Mouse (Mus musculus): ENCODE results near the gene Zbtb34. TPM values are rescaled to one million over a fixed set of nuclear protein-coding genes. Genes with fewer than 3 reads are reported as not detected.

The Zbtb34 gene
- polyA plus RNA-seq, 1 experiment from 2014 or later, result 9.3 TPM

- Histone ChIP-seq H3K4me2 (ENCODE audit: low read depth, low read length) (no peak overlapping the region), H3K36me3 (ENCODE audit: control insufficient read depth, insufficient read depth, low read length) (peaks cover 22% of the 10 kb centered on the region)
- 94% methylated on average over 1 of the region's 1 CpGs for WGBS
Observed at GRCm38 (mm10) chr2:33461066-33461465, 29.9 kb upstream of the Zbtb34 start.

GRCm38 (mm10) chr2:33459660-33460059, 28.5 kb upstream of the Zbtb34 start:
- H3K9ac ChIP-seq (ENCODE audit: low read length), result no peak overlapping the region
- WGBS, result 82% methylated on average over 4 of the region's 4 CpGs
- no peak overlapping the region for H3K4me2 ChIP-seq (ENCODE audit: low read depth, low read length)
- H3K4me3 ChIP-seq (ENCODE audit: low read length), result no peak overlapping the region
- H3K36me3 ChIP-seq (ENCODE audit: control insufficient read depth, insufficient read depth, low read length), result peaks cover 22% of the 10 kb centered on the region
- no peak for ATAC-seq (ENCODE audit: low read depth)
- peaks cover 5% of the 10 kb centered on the region; the same call in 1 of the 2 replicates for H3K4me1 ChIP-seq (replicated peaks; ENCODE audit: control insufficient read depth, insufficient read depth, low read length)
- H3K27ac ChIP-seq (ENCODE audit: low read length), result no peak overlapping the region
- H3K27me3 ChIP-seq (ENCODE audit: control insufficient read depth, insufficient read depth, low read depth, low read length), result no peaks in the 10 kb centered on the region
- H3K9me3 ChIP-seq (ENCODE audit: control insufficient read depth, low read length), result no peaks in the 10 kb centered on the region

More at GRCm38 (mm10) chr2:33461066-33461465, 29.9 kb upstream of the Zbtb34 start:
- peaks cover 8% of the 10 kb centered on the region for H3K4me1 ChIP-seq (replicated peaks; ENCODE audit: control insufficient read depth, insufficient read depth, low read length)
- no peak overlapping the region for H3K4me3 ChIP-seq (ENCODE audit: low read length)
- no peak overlapping the region for H3K9ac ChIP-seq (ENCODE audit: low read length)
- no peak overlapping the region for H3K27ac ChIP-seq (ENCODE audit: low read length)
- ATAC-seq (ENCODE audit: low read depth), result no peak
- no peaks in the 10 kb centered on the region for H3K9me3 ChIP-seq (ENCODE audit: control insufficient read depth, low read length)
- H3K27me3 ChIP-seq (ENCODE audit: control insufficient read depth, insufficient read depth, low read depth, low read length), result no peaks in the 10 kb centered on the region

GRCm38 (mm10) chr2:33456696-33457095, 25.6 kb upstream of the Zbtb34 start:
- no peak overlapping the region for H3K4me3 ChIP-seq (ENCODE audit: low read length)
- no peak for ATAC-seq (ENCODE audit: low read depth)
- no peaks in the 10 kb centered on the region for H3K27me3 ChIP-seq (ENCODE audit: control insufficient read depth, insufficient read depth, low read depth, low read length)
- peaks cover 16% of the 10 kb centered on the region for H3K36me3 ChIP-seq (ENCODE audit: control insufficient read depth, insufficient read depth, low read length)
- peaks cover 5% of the 10 kb centered on the region; the same call in 1 of the 2 replicates for H3K4me1 ChIP-seq (replicated peaks; ENCODE audit: control insufficient read depth, insufficient read depth, low read length)
- H3K27ac ChIP-seq (ENCODE audit: low read length), result no peak overlapping the region
- no peaks in the 10 kb centered on the region for H3K9me3 ChIP-seq (ENCODE audit: control insufficient read depth, low read length)
- no peak overlapping the region for H3K4me2 ChIP-seq (ENCODE audit: low read depth, low read length)
- H3K9ac ChIP-seq (ENCODE audit: low read length), result no peak overlapping the region
- 71% methylated on average over 3 of the region's 3 CpGs for WGBS

- Histone ChIP-seq H3K4me3 (ENCODE audit: low read length) (no peak overlapping the region), H3K36me3 (ENCODE audit: control insufficient read depth, insufficient read depth, low read length) (peaks cover 14% of the 10 kb centered on the region), H3K27me3 (ENCODE audit: control insufficient read depth, insufficient read depth, low read depth, low read length) (no peaks in the 10 kb centered on the region), H3K4me2 (ENCODE audit: low read depth, low read length) (no peak overlapping the region), H3K27ac (ENCODE audit: low read length) (no peak overlapping the region), H3K4me1 (replicated peaks; ENCODE audit: control insufficient read depth, insufficient read depth, low read length) (peaks cover 6% of the 10 kb centered on the region), H3K9ac (ENCODE audit: low read length) (no peak overlapping the region), H3K9me3 (ENCODE audit: control insufficient read depth, low read length) (no peaks in the 10 kb centered on the region)
- no peak for ATAC-seq (ENCODE audit: low read depth)
- 87% methylated on average over 5 of the region's 5 CpGs for WGBS
Observed at GRCm38 (mm10) chr2:33456242-33456641, 25.1 kb upstream of the Zbtb34 start.

GRCm38 (mm10) chr2:33455350-33455749, 24.2 kb upstream of the Zbtb34 start:
- no peak overlapping the region for H3K27ac ChIP-seq (ENCODE audit: low read length)
- peaks cover 9% of the 10 kb centered on the region for H3K4me1 ChIP-seq (replicated peaks; ENCODE audit: control insufficient read depth, insufficient read depth, low read length)
- no peak overlapping the region for H3K9ac ChIP-seq (ENCODE audit: low read length)
- no peak overlapping the region for H3K4me2 ChIP-seq (ENCODE audit: low read depth, low read length)
- no peak for ATAC-seq (ENCODE audit: low read depth)
- no peaks in the 10 kb centered on the region for H3K9me3 ChIP-seq (ENCODE audit: control insufficient read depth, low read length)
- peaks cover 16% of the 10 kb centered on the region for H3K36me3 ChIP-seq (ENCODE audit: control insufficient read depth, insufficient read depth, low read length)
- H3K27me3 ChIP-seq (ENCODE audit: control insufficient read depth, insufficient read depth, low read depth, low read length), result no peaks in the 10 kb centered on the region
- no peak overlapping the region for H3K4me3 ChIP-seq (ENCODE audit: low read length)
- WGBS, result 60% methylated on average over 3 of the region's 3 CpGs

GRCm38 (mm10) chr2:33454816-33455215, 23.7 kb upstream of the Zbtb34 start:
- Histone ChIP-seq H3K4me1 (replicated peaks; ENCODE audit: control insufficient read depth, insufficient read depth, low read length) (peaks cover 9% of the 10 kb centered on the region), H3K27ac (ENCODE audit: low read length) (no peak overlapping the region), H3K9me3 (ENCODE audit: control insufficient read depth, low read length) (no peaks in the 10 kb centered on the region), H3K36me3 (ENCODE audit: control insufficient read depth, insufficient read depth, low read length) (peaks cover 12% of the 10 kb centered on the region), H3K9ac (ENCODE audit: low read length) (no peak overlapping the region), H3K4me3 (ENCODE audit: low read length) (no peak overlapping the region), H3K4me2 (ENCODE audit: low read depth, low read length) (no peak overlapping the region), H3K27me3 (ENCODE audit: control insufficient read depth, insufficient read depth, low read depth, low read length) (no peaks in the 10 kb centered on the region)
- WGBS, result 84% methylated on average over 8 of the region's 8 CpGs
- no peak for ATAC-seq (ENCODE audit: low read depth)

- H3K27ac ChIP-seq (ENCODE audit: low read length), result no peak overlapping the region
- 89% methylated on average over 3 of the region's 3 CpGs for WGBS
- peaks cover 9% of the 10 kb centered on the region for H3K4me1 ChIP-seq (replicated peaks; ENCODE audit: control insufficient read depth, insufficient read depth, low read length)
- H3K36me3 ChIP-seq (ENCODE audit: control insufficient read depth, insufficient read depth, low read length), result peaks cover 13% of the 10 kb centered on the region
- no peak overlapping the region for H3K4me2 ChIP-seq (ENCODE audit: low read depth, low read length)
- ATAC-seq (ENCODE audit: low read depth), result no peak
- H3K27me3 ChIP-seq (ENCODE audit: control insufficient read depth, insufficient read depth, low read depth, low read length), result no peaks in the 10 kb centered on the region
- H3K4me3 ChIP-seq (ENCODE audit: low read length), result no peak overlapping the region
- no peaks in the 10 kb centered on the region for H3K9me3 ChIP-seq (ENCODE audit: control insufficient read depth, low read length)
- H3K9ac ChIP-seq (ENCODE audit: low read length), result no peak overlapping the region
Observed at GRCm38 (mm10) chr2:33453476-33453875, 22.4 kb upstream of the Zbtb34 start.

GRCm38 (mm10) chr2:33452721-33453120, 21.6 kb upstream of the Zbtb34 start:
- 81% methylated on average over 5 of the region's 5 CpGs for WGBS
- H3K4me2 ChIP-seq (ENCODE audit: low read depth, low read length), result no peak overlapping the region
- no peak overlapping the region for H3K9ac ChIP-seq (ENCODE audit: low read length)
- H3K27ac ChIP-seq (ENCODE audit: low read length), result peak overlapping the region; percentile 78
- no peak overlapping the region for H3K4me3 ChIP-seq (ENCODE audit: low read length)
- H3K36me3 ChIP-seq (ENCODE audit: control insufficient read depth, insufficient read depth, low read length), result peaks cover 13% of the 10 kb centered on the region
- no peak; the same call in 1 of the 2 replicates for ATAC-seq (ENCODE audit: low read depth)
- peaks cover 8% of the 10 kb centered on the region for H3K4me1 ChIP-seq (replicated peaks; ENCODE audit: control insufficient read depth, insufficient read depth, low read length)
- no peaks in the 10 kb centered on the region for H3K27me3 ChIP-seq (ENCODE audit: control insufficient read depth, insufficient read depth, low read depth, low read length)
- no peaks in the 10 kb centered on the region for H3K9me3 ChIP-seq (ENCODE audit: control insufficient read depth, low read length)

GRCm38 (mm10) chr2:33452140-33452539, 21.0 kb upstream of the Zbtb34 start:
- 33% methylated on average over 4 of the region's 4 CpGs for WGBS
- Histone ChIP-seq H3K9me3 (ENCODE audit: control insufficient read depth, low read length) (no peaks in the 10 kb centered on the region), H3K36me3 (ENCODE audit: control insufficient read depth, insufficient read depth, low read length) (peaks cover 13% of the 10 kb centered on the region), H3K4me3 (ENCODE audit: low read length) (no peak overlapping the region), H3K27me3 (ENCODE audit: control insufficient read depth, insufficient read depth, low read depth, low read length) (no peaks in the 10 kb centered on the region), H3K9ac (ENCODE audit: low read length) (no peak overlapping the region), H3K27ac (ENCODE audit: low read length) (peak overlapping the region; percentile 78), H3K4me1 (replicated peaks; ENCODE audit: control insufficient read depth, insufficient read depth, low read length) (peaks cover 4% of the 10 kb centered on the region), H3K4me2 (ENCODE audit: low read depth, low read length) (no peak overlapping the region)
- peak; percentile 94 for ATAC-seq (ENCODE audit: low read depth)
